Mouse (Mus musculus) olfactory bulb, adult 2 months (tissue): ENCODE results near the gene Itga7.

ENCODE experiments used
- CTCF ChIP-seq: fragments of 200-500 bp; IDR thresholded peaks from 2 replicates; pipeline ENCODE4 v1.5.1; 2012; ENCODE audit warnings: low read depth, mild to moderate bottlenecking, low read length, moderate library complexity; ENCODE audit not compliant: insufficient read depth
- POLR2A ChIP-seq: fragments of 200-500 bp; IDR thresholded peaks from 2 replicates; pipeline ENCODE4 v1.6.1; 2012; ENCODE audit warnings: mild to moderate bottlenecking, low read depth, low read length, moderate library complexity; ENCODE audit not compliant: insufficient read depth

GRCm38 (mm10) chr10:128918246-128918645, 15.4 kb upstream of the Itga7 start:
- TF ChIP-seq CTCF (no peak), POLR2A (no peak)
